Mouse (Mus musculus) fat pad, adult 2 months (tissue): ENCODE data around the gene Tm6sf1.
A peak's percentile ranks its signal among the peaks of the same experiment; 100 is the strongest.
"Not testable (repeated sequence)": the region's sequence is repeated elsewhere in the genome, so short reads cannot be mapped to it uniquely, and the experiment has no call there.

Experiments used
- DNase-seq: peaks from one replicate; pipeline ENCODE4 v3.0.0-alpha.2; 2011; ENCODE audit warnings: low read depth, low spot score; ENCODE audit errors: extremely low read depth

Tm6sf1 gene

GRCm38 (mm10) chr7:81858968-81859721 lies at the start of gene Tm6sf1:
Gene Tm6sf1 (plus strand): TSS chr7:81859001.
- no peak for DNase-seq

GRCm38 (mm10) chr7:81824906-81825305 lies 33.9 kb upstream of the Tm6sf1 start:
- peak; percentile 26 for DNase-seq

DNA sequence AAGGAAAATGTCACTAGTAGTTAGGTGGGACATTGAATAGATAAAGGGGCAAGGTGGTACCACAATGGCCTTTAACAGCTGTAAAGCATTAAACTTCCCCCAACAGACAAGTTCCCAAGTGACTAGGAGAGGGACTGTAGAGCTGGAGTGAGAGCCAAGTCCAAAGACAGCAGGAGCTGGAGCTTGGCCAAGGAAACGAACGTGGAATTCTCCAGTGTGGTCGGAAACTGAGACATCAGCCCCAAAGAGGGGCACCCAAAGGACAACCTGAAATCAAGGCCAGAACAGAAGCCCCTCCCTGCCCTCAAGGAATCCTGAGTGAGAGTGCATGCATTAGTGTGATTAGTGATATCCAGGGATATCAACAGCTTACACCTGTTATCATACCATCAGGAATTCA lies 33.4 kb upstream of the Tm6sf1 start:
- no peak for DNase-seq

GRCm38 (mm10) chr7:81827806-81828667 lies 30.8 kb upstream of the Tm6sf1 start:
- DNase-seq: no peak

DNA sequence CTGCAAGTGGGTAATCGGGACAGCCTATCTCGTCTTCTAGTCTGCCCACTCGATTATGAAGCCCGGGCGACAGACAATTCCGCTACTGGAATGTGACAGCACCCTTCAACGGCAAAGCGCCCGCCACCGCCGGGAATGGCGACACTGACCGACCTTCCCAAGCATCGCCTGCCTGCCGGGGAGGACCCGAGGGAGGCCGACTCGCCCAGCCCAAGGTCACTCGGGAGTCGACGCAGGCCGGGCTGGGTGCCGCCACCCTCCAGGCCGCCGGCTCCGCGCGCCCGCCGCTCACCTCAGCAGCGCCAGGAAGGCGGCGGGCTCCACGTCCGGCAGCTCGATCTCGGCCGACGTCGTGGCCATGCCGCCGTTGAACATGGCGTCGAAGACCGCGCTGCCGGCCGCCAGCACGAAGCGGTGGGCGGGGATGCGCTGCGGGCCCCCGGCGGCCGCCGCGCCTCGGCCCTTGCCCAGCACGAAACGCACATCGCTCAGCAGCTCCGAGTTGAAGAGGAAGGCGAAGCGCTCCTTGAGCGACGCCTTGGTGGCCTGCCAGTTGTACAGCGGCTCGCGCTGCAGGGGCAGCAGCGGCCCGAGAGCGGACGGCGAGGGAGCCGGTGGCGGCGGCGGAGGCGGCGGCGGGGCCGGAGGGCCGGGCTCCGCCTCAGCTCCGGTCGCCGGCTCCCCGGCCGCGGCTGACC lies 30.0 kb upstream of the Tm6sf1 start:
- DNase-seq: no peak

GRCm38 (mm10) chr7:81829379-81829894 lies 29.4 kb upstream of the Tm6sf1 start, which contains the start of gene Btbd1:
Gene Btbd1 (minus strand): TSS chr7:81829431.
- no peak for DNase-seq

DNA sequence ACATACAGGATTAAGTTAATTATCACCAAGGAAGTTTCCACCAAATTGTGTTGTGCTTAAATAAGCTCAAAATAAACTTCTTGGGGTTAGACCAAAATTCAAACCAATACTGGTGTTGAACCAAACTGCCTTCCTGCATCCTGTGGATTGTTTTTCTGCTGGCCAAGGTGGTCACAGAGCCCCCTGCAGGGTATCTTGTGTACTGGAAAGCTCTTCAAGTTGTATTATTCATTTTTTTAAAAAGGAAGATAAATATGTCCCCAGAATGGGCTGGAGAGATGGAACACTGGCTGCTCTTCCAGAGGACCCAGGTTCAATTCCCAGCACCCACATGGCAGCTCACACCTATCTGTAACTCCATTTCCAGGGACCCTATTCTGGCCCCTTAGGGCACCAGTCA lies 24.0 kb upstream of the Tm6sf1 start:
- DNase-seq: no peak

GRCm38 (mm10) chr7:81835430-81835829 lies 23.4 kb upstream of the Tm6sf1 start:
- no peak for DNase-seq

DNA sequence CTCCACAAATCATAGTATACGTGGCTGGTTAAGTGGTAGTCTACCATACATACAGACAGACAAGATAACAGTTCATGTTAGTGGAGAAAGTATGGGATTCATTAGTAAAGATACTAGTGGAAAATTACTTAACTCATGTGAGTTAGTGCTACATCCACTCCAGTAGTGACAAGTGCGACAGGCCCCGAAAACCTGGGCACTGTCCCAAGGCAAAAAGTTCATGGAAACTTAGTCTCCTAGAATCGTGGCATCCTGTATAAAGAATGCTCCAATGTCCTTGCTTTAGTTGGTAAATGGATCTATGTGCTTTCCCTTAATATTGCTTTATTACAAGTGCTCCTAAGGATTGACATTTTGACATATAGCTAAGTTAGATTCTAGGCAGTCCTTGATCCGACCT lies 21.0 kb upstream of the Tm6sf1 start:
- DNase-seq: not testable (repeated sequence)

GRCm38 (mm10) chr7:81839746-81840145 lies 19.1 kb upstream of the Tm6sf1 start:
- DNase-seq: no peak

DNA sequence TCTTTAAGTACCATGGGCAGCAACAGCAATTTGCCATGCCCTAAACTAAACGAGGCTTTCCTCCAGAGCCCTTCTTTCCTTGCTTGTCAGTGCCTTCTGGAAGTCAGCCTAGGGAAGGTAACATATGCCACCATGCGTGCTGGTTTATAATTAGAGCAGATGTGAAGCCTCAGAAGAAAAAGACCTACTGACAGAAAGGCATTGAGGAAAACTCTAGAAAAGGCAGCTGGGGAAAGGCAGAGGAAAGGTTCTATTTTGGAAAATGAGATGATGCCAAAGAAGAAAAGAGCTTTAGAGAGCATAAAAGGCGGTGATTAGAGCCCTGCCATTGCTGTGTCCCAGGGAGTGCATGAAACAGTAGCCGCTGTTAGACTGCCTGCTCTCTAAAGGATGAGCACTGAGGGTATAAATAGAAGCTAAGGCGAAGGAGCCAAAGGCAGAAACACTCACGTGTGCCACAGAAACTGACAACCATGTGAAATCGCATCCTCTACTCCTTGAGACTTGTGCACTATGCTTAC lies 18.1 kb upstream of the Tm6sf1 start:
- no peak for DNase-seq

DNA sequence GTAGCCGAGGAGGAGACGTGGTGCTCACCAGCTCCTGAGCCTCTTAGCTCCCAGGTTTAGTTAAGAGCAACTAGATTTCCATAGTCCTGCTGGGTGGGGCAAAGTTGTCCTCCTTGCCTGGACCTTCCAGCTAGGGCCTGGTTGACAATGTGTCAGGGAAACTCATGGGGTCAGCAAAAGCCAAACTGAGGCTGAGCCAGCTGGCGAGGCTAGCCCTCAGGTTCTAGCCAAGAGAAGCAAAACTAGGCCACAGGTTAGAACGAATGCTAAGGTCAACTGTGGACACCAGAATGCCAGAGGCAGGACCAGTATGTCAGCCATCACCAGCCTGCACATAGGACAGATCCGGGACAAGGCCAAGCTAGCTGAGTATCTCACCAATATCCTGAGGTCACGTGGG lies 17.4 kb upstream of the Tm6sf1 start:
- DNase-seq: no peak

- DNase-seq: no peak
Observed at GRCm38 (mm10) chr7:81842141-81842540, 16.7 kb upstream of the Tm6sf1 start.

- DNase-seq: no peak
Observed at GRCm38 (mm10) chr7:81842998-81843397, 15.8 kb upstream of the Tm6sf1 start.

GRCm38 (mm10) chr7:81843903-81844302 lies 14.9 kb upstream of the Tm6sf1 start:
- no peak for DNase-seq

DNA sequence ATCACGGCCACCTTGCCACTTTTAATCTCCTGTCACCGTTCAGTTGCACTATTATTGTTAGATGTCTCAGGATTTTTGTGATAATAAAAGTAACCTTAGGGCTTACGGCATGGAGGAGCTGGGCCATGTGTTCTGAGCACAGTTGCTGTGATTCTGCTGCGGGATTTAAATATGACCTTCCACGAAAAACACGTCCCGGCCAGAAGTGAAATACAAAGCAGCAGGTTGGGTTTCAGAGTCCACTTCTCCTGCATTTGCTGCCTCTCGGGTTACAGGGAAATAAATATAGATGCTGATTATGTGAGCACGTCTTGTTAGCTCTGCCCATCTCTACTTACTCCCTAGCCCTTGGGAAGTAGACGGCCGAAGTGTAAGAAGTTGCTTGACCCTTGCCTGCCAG lies 14.0 kb upstream of the Tm6sf1 start:
- DNase-seq: no peak

DNA sequence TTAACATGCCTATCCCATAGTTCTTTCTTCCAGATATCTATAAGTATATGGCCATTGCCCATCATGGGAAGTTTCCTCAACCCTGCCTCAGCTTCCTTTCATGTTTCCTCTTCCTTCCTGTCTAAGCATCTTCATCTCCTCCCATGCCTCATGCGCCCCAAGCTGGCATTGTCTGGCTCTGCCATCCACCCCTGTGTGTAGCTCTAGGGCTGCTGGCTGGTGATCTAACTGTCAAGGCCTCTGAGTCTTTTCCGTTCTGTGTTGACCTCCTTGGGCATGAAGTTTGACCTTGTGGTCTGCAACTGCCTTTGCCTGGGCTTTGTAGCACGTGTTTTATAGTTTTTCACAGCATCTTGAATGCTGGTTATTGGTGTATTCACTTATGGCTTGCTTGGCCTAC lies 13.5 kb upstream of the Tm6sf1 start:
- DNase-seq: no peak

DNA sequence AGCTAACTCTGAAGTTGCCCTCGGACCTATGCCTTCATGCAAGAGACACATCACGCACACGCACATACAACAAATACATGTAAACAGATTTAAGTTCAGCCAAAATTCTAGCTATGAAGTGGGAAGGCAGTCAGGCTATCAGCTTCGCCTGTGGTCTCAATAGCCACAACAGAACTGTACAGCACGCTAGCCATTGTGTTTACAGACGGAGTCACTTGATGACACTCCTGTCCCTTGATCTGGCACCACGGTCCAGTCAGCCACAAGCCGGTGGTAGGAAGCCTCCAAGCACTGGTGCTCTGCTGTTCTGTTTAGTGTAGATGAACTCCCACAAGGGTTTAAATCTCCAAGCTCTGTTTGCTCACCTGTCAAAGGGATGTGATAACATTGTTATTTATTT lies 12.8 kb upstream of the Tm6sf1 start:
- no peak for DNase-seq

- no peak for DNase-seq
Observed at GRCm38 (mm10) chr7:81847010-81847409, 11.8 kb upstream of the Tm6sf1 start.

GRCm38 (mm10) chr7:81847777-81848176 lies 11.0 kb upstream of the Tm6sf1 start:
- DNase-seq: no peak

- DNase-seq: no peak
Observed at GRCm38 (mm10) chr7:81849214-81849613, 9.6 kb upstream of the Tm6sf1 start.
